Mouse (Mus musculus): ENCODE data around the gene Entpd7. TPM values are rescaled to one million over a fixed set of nuclear protein-coding genes. Genes with fewer than 3 reads are reported as not detected.

The Entpd7 gene
- polyA plus RNA-seq, 1 experiment from 2014 or later = 6.6 TPM

- no peak overlapping the region for H3K27ac ChIP-seq (replicated peaks)
- no peak for ATAC-seq (ENCODE audit: extremely low read depth, insufficient number of reproducible peaks, low FRiP score, low TSS enrichment)
- WGBS = 50% methylated on average over 2 of the region's 2 CpGs
These were observed 65.4 kb downstream of the Entpd7 start for GRCm38 (mm10) chr19:43754872-43755271.

GRCm38 (mm10) chr19:43760504-43760903 is 71.0 kb downstream of the Entpd7 start:
- Histone ChIP-seq H3K36me3 (0 out of 2 replicates have a peak, but pooled peaks cover 5% of the 10 kb centered on the region), H3K27me3 (replicated peaks) (no peaks in the 10 kb centered on the region), H3K4me2 (no peak overlapping the region), H3K4me1 (no peaks in the 10 kb centered on the region), H3K9me3 (no peaks in the 10 kb centered on the region), H3K27ac (replicated peaks) (no peak overlapping the region), H3K4me3 (no peak overlapping the region), H3K9ac (no peak overlapping the region)
- 16% methylated on average over 6 of the region's 6 CpGs for WGBS
- ATAC-seq (ENCODE audit: extremely low read depth, insufficient number of reproducible peaks, low FRiP score, low TSS enrichment) = no peak

More at GRCm38 (mm10) chr19:43754872-43755271, 65.4 kb downstream of the Entpd7 start:
- H3K4me2 ChIP-seq = no peak overlapping the region
- no peaks in the 10 kb centered on the region for H3K27me3 ChIP-seq (replicated peaks)
- H3K36me3 ChIP-seq = peaks cover 15% of the 10 kb centered on the region
- no peak overlapping the region for H3K4me3 ChIP-seq
- H3K9ac ChIP-seq = no peak overlapping the region
- H3K9me3 ChIP-seq = no peaks in the 10 kb centered on the region
- H3K4me1 ChIP-seq = peaks cover 10% of the 10 kb centered on the region

- H3K36me3 ChIP-seq = 0 out of 2 replicates have a peak, but pooled peaks cover 5% of the 10 kb centered on the region
- no peak for ATAC-seq (ENCODE audit: extremely low read depth, insufficient number of reproducible peaks, low FRiP score, low TSS enrichment)
- no peak overlapping the region for H3K4me2 ChIP-seq
- no peaks in the 10 kb centered on the region for H3K4me1 ChIP-seq
- no peaks in the 10 kb centered on the region for H3K9me3 ChIP-seq
- no peak overlapping the region for H3K4me3 ChIP-seq
- H3K27me3 ChIP-seq (replicated peaks) = no peaks in the 10 kb centered on the region
- no peak overlapping the region for H3K9ac ChIP-seq
- no peak overlapping the region for H3K27ac ChIP-seq (replicated peaks)
These were observed 72.2 kb downstream of the Entpd7 start for GRCm38 (mm10) chr19:43761543-43762256.

GRCm38 (mm10) chr19:43762410-43762809 is 72.9 kb downstream of the Entpd7 start:
- 62% methylated on average over 2 of the region's 2 CpGs for WGBS
- Histone ChIP-seq H3K9me3 (no peaks in the 10 kb centered on the region), H3K36me3 (0 out of 2 replicates have a peak, but pooled peaks cover 5% of the 10 kb centered on the region), H3K4me3 (no peak overlapping the region), H3K27me3 (replicated peaks) (no peaks in the 10 kb centered on the region), H3K9ac (no peak overlapping the region), H3K4me1 (no peaks in the 10 kb centered on the region), H3K4me2 (no peak overlapping the region), H3K27ac (replicated peaks) (no peak overlapping the region)
- no peak for ATAC-seq (ENCODE audit: extremely low read depth, insufficient number of reproducible peaks, low FRiP score, low TSS enrichment)

- ATAC-seq (ENCODE audit: extremely low read depth, insufficient number of reproducible peaks, low FRiP score, low TSS enrichment) = no peak
- Histone ChIP-seq H3K4me3 (no peak overlapping the region), H3K4me2 (no peak overlapping the region), H3K4me1 (no peaks in the 10 kb centered on the region), H3K9ac (no peak overlapping the region), H3K27me3 (replicated peaks) (no peaks in the 10 kb centered on the region), H3K36me3 (peaks cover 14% of the 10 kb centered on the region), H3K9me3 (no peaks in the 10 kb centered on the region), H3K27ac (replicated peaks) (no peak overlapping the region)
- 76% methylated on average over 5 of the region's 5 CpGs for WGBS
These were observed 77.0 kb downstream of the Entpd7 start for GRCm38 (mm10) chr19:43766451-43766850.

- H3K4me1 ChIP-seq = no peaks in the 10 kb centered on the region
- no peaks in the 10 kb centered on the region for H3K27me3 ChIP-seq (replicated peaks)
- no peak overlapping the region for H3K4me3 ChIP-seq
- no peak overlapping the region for H3K27ac ChIP-seq (replicated peaks)
- H3K36me3 ChIP-seq = peaks cover 9% of the 10 kb centered on the region
- H3K4me2 ChIP-seq = no peak overlapping the region
- no peaks in the 10 kb centered on the region for H3K9me3 ChIP-seq
- no peak overlapping the region for H3K9ac ChIP-seq
- ATAC-seq (ENCODE audit: extremely low read depth, insufficient number of reproducible peaks, low FRiP score, low TSS enrichment) = no peak
- WGBS = 67% methylated on average over 9 of the region's 9 CpGs
These were observed 78.3 kb downstream of the Entpd7 start for GRCm38 (mm10) chr19:43767549-43768322.

- H3K9me3 ChIP-seq = no peaks in the 10 kb centered on the region
- 74% methylated on average over 5 of the region's 5 CpGs for WGBS
- no peaks in the 10 kb centered on the region for H3K4me1 ChIP-seq
- H3K27ac ChIP-seq (replicated peaks) = no peak overlapping the region
- no peak overlapping the region for H3K9ac ChIP-seq
- no peaks in the 10 kb centered on the region for H3K27me3 ChIP-seq (replicated peaks)
- no peak overlapping the region for H3K4me2 ChIP-seq
- no peak overlapping the region for H3K4me3 ChIP-seq
- peaks cover 9% of the 10 kb centered on the region for H3K36me3 ChIP-seq
- ATAC-seq (ENCODE audit: extremely low read depth, insufficient number of reproducible peaks, low FRiP score, low TSS enrichment) = no peak
These were observed 80.0 kb downstream of the Entpd7 start for GRCm38 (mm10) chr19:43769366-43769960.

- no peaks in the 10 kb centered on the region for H3K9me3 ChIP-seq
- ATAC-seq (ENCODE audit: extremely low read depth, insufficient number of reproducible peaks, low FRiP score, low TSS enrichment) = no peak
- H3K36me3 ChIP-seq = peaks cover 9% of the 10 kb centered on the region
- H3K4me2 ChIP-seq = no peak overlapping the region
- H3K27me3 ChIP-seq (replicated peaks) = no peaks in the 10 kb centered on the region
- H3K9ac ChIP-seq = no peak overlapping the region
- no peak overlapping the region for H3K27ac ChIP-seq (replicated peaks)
- WGBS = 78% methylated on average over 4 of the region's 4 CpGs
- H3K4me1 ChIP-seq = 0 out of 2 replicates have a peak, but pooled peaks cover 3% of the 10 kb centered on the region
- no peak overlapping the region for H3K4me3 ChIP-seq
These were observed 81.1 kb downstream of the Entpd7 start for GRCm38 (mm10) chr19:43770584-43770983.

- Histone ChIP-seq H3K9ac (no peak overlapping the region), H3K27me3 (replicated peaks) (no peaks in the 10 kb centered on the region), H3K4me2 (no peak overlapping the region), H3K9me3 (no peaks in the 10 kb centered on the region), H3K4me1 (0 out of 2 replicates have a peak, but pooled peaks cover 4% of the 10 kb centered on the region), H3K4me3 (no peak overlapping the region), H3K27ac (replicated peaks) (no peak overlapping the region), H3K36me3 (peaks cover 9% of the 10 kb centered on the region)
- 80% methylated on average over 5 of the region's 5 CpGs for WGBS
- no peak for ATAC-seq (ENCODE audit: extremely low read depth, insufficient number of reproducible peaks, low FRiP score, low TSS enrichment)
These were observed 82.1 kb downstream of the Entpd7 start for GRCm38 (mm10) chr19:43771499-43771969.

- Histone ChIP-seq H3K36me3 (peaks cover 9% of the 10 kb centered on the region), H3K9me3 (no peaks in the 10 kb centered on the region)
- no peak for ATAC-seq (ENCODE audit: extremely low read depth, insufficient number of reproducible peaks, low FRiP score, low TSS enrichment)
These were observed 82.8 kb downstream of the Entpd7 start for GRCm38 (mm10) chr19:43772311-43772710.

GRCm38 (mm10) chr19:43775433-43775832 is 86.0 kb downstream of the Entpd7 start:
- no peak for ATAC-seq (ENCODE audit: extremely low read depth, insufficient number of reproducible peaks, low FRiP score, low TSS enrichment)
- H3K27ac ChIP-seq (replicated peaks) = no peak overlapping the region
- no peak overlapping the region for H3K4me2 ChIP-seq
- H3K4me3 ChIP-seq = no peak overlapping the region
- no peaks in the 10 kb centered on the region for H3K9me3 ChIP-seq
- H3K4me1 ChIP-seq = 0 out of 2 replicates have a peak, but pooled peaks cover 4% of the 10 kb centered on the region
- H3K9ac ChIP-seq = no peak overlapping the region
- H3K27me3 ChIP-seq (replicated peaks) = no peaks in the 10 kb centered on the region
- 25% methylated on average over 10 of the region's 10 CpGs for WGBS
- no peaks in the 10 kb centered on the region for H3K36me3 ChIP-seq

More at GRCm38 (mm10) chr19:43772311-43772710, 82.8 kb downstream of the Entpd7 start:
- no peaks in the 10 kb centered on the region for H3K27me3 ChIP-seq (replicated peaks)
- no peak overlapping the region for H3K4me2 ChIP-seq
- no peak overlapping the region for H3K27ac ChIP-seq (replicated peaks)
- no peak overlapping the region for H3K4me3 ChIP-seq
- no peak overlapping the region for H3K9ac ChIP-seq
- whole genome bisulfite sequencing = 62% methylated on average over 6 of the region's 6 CpGs
- H3K4me1 ChIP-seq = 0 out of 2 replicates have a peak, but pooled peaks cover 4% of the 10 kb centered on the region

All from heart, embryonic 13.5 days (tissue).